Mouse (Mus musculus): ENCODE data around the gene S100b. TPM values are rescaled to one million over a fixed set of nuclear protein-coding genes. Genes with fewer than 3 reads are reported as not detected.

Gene S100b
- polyA plus RNA-seq, 1 experiment = 263 TPM

DNA sequence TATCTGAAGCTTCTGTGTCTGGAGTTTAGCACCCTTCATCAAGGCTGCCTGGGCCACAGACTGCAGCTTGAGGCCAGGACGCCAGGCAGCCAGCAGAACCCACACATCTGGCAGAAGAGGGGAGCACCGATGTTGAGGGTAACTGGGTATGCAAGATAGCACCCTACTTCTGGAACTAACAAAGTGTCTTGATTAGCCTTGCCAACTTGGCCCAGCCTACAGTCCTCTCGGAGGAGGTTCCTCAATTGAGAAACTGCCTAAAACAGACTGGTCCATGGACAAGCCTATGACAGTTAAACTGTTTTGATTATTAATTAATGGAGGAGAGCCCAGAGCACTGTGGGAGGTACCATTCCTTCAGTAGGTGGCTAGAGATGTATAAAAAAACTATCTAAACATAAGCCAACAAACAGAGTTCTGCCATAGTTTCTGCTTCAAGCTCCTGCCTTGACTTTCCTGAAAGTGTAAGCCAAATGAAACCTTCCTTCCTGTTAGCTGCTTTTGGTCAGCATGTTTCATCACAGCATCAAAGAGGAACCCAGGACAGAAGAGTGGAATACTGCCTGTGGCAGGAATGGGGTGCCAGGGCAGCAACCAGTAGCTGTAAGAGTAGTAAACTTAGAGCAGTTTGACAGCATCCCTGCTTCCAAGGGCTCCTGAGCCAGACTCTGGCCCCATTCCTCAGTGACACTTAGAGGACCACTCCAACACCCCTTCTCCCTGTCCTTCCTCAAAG is 36.5 kb downstream of the S100b start:
- Histone ChIP-seq H3K27ac (replicated peaks; ENCODE audit: low read depth, low read length) (no peak overlapping the region), H3K4me3 (ENCODE audit: insufficient read depth, low read depth, low read length) (no peak overlapping the region), H3K4me1 (ENCODE audit: control insufficient read depth, insufficient read depth, insufficient read length, low read length) (no peaks in the 10 kb centered on the region)

DNA sequence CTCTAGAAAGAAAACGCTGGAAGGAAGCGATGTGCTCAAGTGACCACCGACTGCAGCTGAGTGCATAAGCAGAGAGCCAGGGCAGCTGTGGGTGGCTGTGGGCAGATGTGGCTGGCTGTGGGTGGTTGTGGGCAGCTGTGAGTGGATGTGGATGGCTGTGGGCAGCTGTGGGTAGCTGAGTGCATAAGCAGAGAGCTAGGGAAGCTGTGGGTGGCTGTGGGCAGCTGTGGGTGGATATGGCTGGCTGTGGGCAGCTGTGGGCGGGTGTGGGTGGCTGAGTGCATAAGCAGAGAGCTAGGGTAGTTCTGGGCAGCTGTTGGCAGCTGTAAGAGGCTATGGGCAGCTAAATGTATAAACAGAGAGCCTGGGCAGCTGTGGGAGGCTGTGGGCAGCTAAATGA is 39.6 kb downstream of the S100b start:
- Histone ChIP-seq H3K4me3 (ENCODE audit: insufficient read depth, low read depth, low read length) (no peak overlapping the region), H3K4me1 (ENCODE audit: control insufficient read depth, insufficient read depth, insufficient read length, low read length) (no peaks in the 10 kb centered on the region), H3K27ac (replicated peaks; ENCODE audit: low read depth, low read length) (no peak overlapping the region)

DNA sequence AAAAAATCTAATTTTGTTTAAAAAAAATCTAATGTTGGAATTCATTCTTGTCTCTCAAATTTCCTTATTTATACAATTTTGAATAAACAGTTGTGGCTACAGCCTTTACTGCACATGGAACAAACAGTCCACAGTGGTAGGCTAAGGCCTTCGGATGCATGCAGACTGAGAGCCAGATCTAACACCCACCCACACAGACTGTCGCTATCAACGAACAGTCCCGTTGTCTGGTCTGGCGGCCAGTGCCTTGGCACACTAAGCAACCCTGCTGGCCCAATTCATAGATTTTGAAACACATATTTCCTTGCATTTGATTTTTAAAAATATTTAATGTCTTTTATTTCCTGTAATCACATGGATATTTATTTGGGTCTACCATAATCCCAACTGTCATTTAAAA is 46.5 kb downstream of the S100b start:
- Histone ChIP-seq H3K27ac (replicated peaks; ENCODE audit: low read depth, low read length) (no peak overlapping the region), H3K4me3 (ENCODE audit: insufficient read depth, low read depth, low read length) (no peak overlapping the region), H3K4me1 (ENCODE audit: control insufficient read depth, insufficient read depth, insufficient read length, low read length) (peaks cover 9% of the 10 kb centered on the region; the same call in 1 of the 2 replicates)

DNA sequence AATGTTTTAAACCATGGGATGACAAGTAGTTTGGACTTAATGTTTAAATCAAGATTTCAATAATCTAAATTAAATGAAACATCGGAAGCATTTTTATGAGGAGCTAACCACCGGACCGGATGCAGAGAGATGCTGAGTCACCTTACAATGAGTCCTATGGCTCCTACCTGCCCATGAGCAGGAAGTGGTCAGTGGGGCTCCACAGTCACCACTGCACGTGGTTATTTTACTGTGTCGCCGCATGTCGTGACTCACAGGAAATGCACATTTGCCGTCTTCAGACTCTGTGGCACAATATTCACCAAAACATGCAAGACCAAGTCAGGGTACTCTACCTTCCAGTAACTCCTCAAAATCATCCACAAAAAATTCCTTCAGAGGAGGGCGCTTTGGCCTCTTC is 53.1 kb downstream of the S100b start:
- Histone ChIP-seq H3K4me3 (ENCODE audit: insufficient read depth, low read depth, low read length) (no peak overlapping the region), H3K27ac (replicated peaks; ENCODE audit: low read depth, low read length) (no peak overlapping the region), H3K4me1 (ENCODE audit: control insufficient read depth, insufficient read depth, insufficient read length, low read length) (0 out of 2 replicates have a peak, but pooled peaks cover 2% of the 10 kb centered on the region)

Other genes with a start within 250 kb of the S100b start
- gene Zfp280b, start 221.2 kb upstream of the S100b start, polyA plus RNA-seq (2012; ENCODE audit: insufficient read depth, insufficient read length, missing spikeins) = 1.6 and 1.9 TPM in 2 replicates
- not detected in 2 replicates for gene Slc5a4b, start 142.9 kb upstream of the S100b start, polyA plus RNA-seq (2012; ENCODE audit: insufficient read depth, insufficient read length, missing spikeins)
- gene Slc5a4a, start 106.4 kb upstream of the S100b start, polyA plus RNA-seq (2012; ENCODE audit: insufficient read depth, insufficient read length, missing spikeins) = not detected in 2 replicates
- gene Prmt2, start 16.0 kb upstream of the S100b start, polyA plus RNA-seq (2012; ENCODE audit: insufficient read depth, insufficient read length, missing spikeins) = 11.6 and 14.1 TPM in 2 replicates
- gene Dip2a, start 91.4 kb downstream of the S100b start, polyA plus RNA-seq (2012; ENCODE audit: insufficient read depth, insufficient read length, missing spikeins) = 15.9 TPM in 2 replicates
- gene AC141477.1, start 186.6 kb downstream of the S100b start, polyA plus RNA-seq (2012; ENCODE audit: insufficient read depth, insufficient read length, missing spikeins) = not detected in 2 replicates
- gene Pcnt, start 188.9 kb downstream of the S100b start, polyA plus RNA-seq (2012; ENCODE audit: insufficient read depth, insufficient read length, missing spikeins) = 4.7 and 5.6 TPM in 2 replicates
- gene 2610028H24Rik, start 195.2 kb downstream of the S100b start, polyA plus RNA-seq (2012; ENCODE audit: insufficient read depth, insufficient read length, missing spikeins) = not detected in 2 replicates
- 17.3 and 20.4 TPM in 2 replicates for gene Mcm3ap, start 215.1 kb downstream of the S100b start, polyA plus RNA-seq (2012; ENCODE audit: insufficient read depth, insufficient read length, missing spikeins)
- gene Ybey, start 215.3 kb downstream of the S100b start, polyA plus RNA-seq (2012; ENCODE audit: insufficient read depth, insufficient read length, missing spikeins) = 2.1 and 2.9 TPM in 2 replicates